Mouse (Mus musculus): ENCODE data around the gene Exoc4. TPM values are rescaled to one million over a fixed set of nuclear protein-coding genes. Genes with fewer than 3 reads are reported as not detected.

Gene Exoc4
- polyA plus RNA-seq, 1 experiment from 2014 or later = 39.2 TPM

DNA sequence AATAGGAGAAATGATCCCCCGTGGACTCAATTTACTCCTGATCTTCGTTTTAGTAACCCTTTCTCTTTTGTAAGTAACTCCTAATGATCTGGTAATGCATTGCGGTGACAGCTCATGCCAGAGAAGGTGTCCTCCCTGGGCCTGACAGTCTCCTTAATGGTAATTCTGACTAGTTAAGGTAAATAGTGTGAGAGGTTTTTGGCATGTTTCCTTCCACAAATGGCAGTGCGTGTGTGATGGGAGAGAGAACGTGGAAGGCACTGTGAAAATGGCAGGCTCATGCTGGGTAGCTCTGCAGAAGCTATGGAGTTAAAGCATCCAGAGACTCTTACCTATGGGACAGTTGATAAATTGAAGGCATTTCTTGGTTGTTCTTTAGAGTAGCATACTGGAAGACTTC, 15.1 kb downstream of the Exoc4 start:
- 91% methylated on average over 5 of the region's 5 CpGs for WGBS
- H3K4me1 ChIP-seq = no peaks in the 10 kb centered on the region
- H3K4me3 ChIP-seq = no peak overlapping the region

DNA sequence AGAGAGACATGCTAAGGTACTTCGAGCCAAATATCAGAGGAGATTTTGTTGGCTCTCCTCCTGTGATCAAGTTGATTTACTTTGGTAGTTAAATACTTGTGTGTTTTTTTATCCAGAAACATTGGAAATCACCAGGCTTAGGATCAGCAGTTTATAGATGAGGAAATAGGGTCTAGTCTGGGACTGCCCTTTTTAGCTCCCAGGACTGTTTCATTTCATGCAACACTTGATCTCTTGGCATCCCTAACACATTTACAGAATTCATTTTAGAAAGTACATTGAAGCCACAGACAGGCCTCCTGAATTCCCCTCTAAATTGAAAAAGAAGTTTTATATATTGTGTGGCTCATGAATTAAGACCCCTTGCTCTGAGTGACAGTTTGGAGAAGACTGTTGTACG, 15.5 kb downstream of the Exoc4 start:
- Histone ChIP-seq H3K4me1 (no peaks in the 10 kb centered on the region), H3K36me3 (replicated peaks) (peaks cover 37% of the 10 kb centered on the region), H3K4me3 (no peak overlapping the region), H3K27ac (no peak overlapping the region), H3K27me3 (ENCODE audit: poor library complexity, severe bottlenecking) (no peaks in the 10 kb centered on the region), H3K9me3 (no peaks in the 10 kb centered on the region)
- WGBS = 96% methylated on average over 2 of the region's 2 CpGs
- no peak for DNase-seq (ENCODE audit: extremely low spot score, low spot score)

More for the DNA sequence above, 15.1 kb downstream of the Exoc4 start:
- peaks cover 33% of the 10 kb centered on the region for H3K36me3 ChIP-seq (replicated peaks)
- no peak for DNase-seq (ENCODE audit: extremely low spot score, low spot score)
- no peaks in the 10 kb centered on the region for H3K9me3 ChIP-seq
- H3K27ac ChIP-seq = no peak overlapping the region
- no peaks in the 10 kb centered on the region for H3K27me3 ChIP-seq (ENCODE audit: poor library complexity, severe bottlenecking)

DNA sequence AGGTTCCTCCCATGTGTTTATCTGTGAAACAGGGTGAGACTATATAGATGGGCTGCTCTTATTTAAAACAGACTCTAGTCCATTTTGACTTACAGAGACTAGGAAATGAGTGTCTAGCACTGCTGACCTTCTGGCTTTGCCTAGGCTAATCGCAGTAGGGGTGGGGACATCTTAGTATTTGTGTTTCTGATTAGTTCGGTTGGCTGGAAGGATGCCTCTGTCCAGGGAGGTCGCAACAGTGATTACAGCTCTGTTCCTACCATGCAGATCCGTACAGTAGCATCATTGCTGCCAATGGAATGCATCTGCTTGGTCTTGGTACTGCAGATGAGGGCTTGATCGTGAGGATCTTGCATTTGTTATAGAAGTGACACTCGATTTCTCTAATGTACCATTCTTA, 18.7 kb downstream of the Exoc4 start:
- peaks cover 49% of the 10 kb centered on the region for H3K36me3 ChIP-seq (replicated peaks)
- no peaks in the 10 kb centered on the region for H3K9me3 ChIP-seq
- no peaks in the 10 kb centered on the region for H3K27me3 ChIP-seq (ENCODE audit: poor library complexity, severe bottlenecking)
- H3K4me3 ChIP-seq = no peak overlapping the region
- no peak overlapping the region for H3K27ac ChIP-seq
- 85% methylated on average over 6 of the region's 6 CpGs for WGBS
- DNase-seq (ENCODE audit: extremely low spot score, low spot score) = no peak
- no peaks in the 10 kb centered on the region for H3K4me1 ChIP-seq

DNA sequence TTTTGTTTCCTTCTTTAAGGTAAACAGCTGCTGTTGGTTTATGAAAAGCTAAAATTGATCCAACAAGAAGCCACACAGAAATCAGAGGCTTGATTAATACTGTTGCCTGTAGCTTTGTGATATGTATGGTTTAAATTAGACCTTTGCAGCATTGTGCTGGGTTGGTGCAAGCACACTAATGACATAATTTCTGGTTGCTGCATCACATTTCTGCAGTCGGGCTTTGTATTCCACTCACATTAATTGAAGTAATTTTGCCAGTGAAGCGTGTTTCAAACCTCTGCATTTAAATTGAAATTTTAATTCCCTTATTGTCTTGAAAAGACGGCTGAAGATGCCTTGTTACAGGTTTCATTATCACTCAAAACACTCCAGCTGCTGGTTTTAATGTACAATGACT, 34.6 kb downstream of the Exoc4 start:
- Histone ChIP-seq H3K4me3 (no peak overlapping the region), H3K4me1 (peaks cover 16% of the 10 kb centered on the region), H3K27ac (no peak overlapping the region), H3K27me3 (ENCODE audit: poor library complexity, severe bottlenecking) (no peaks in the 10 kb centered on the region), H3K9me3 (no peaks in the 10 kb centered on the region), H3K36me3 (replicated peaks) (no peaks in the 10 kb centered on the region)
- 57% methylated on average over 3 of the region's 3 CpGs for WGBS
- DNase-seq (ENCODE audit: extremely low spot score, low spot score) = no peak

DNA sequence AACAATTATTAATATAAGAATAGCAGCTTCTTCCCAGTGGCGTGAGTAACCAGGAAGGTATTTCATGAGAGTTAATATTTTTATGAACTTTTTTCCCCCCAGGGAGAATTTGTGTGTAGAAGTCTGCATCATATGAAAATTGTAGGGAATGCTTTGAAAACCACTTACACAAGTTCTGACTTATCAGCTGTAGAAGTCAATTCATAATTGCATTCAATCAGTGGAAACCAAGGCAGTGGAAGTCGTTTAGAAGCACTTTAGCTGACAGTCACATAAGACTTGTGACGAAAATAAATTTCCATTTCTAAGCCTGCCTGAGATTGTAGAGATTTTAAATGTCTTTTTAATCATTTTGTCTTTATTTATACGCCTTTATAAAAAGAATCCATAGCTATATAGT, 35.1 kb downstream of the Exoc4 start:
- Histone ChIP-seq H3K27me3 (ENCODE audit: poor library complexity, severe bottlenecking) (no peaks in the 10 kb centered on the region), H3K27ac (no peak overlapping the region), H3K4me3 (no peak overlapping the region), H3K36me3 (replicated peaks) (no peaks in the 10 kb centered on the region), H3K9me3 (no peaks in the 10 kb centered on the region), H3K4me1 (peaks cover 16% of the 10 kb centered on the region)
- no peak for DNase-seq (ENCODE audit: extremely low spot score, low spot score)
- WGBS = 86% methylated on average over 4 of the region's 4 CpGs

DNA sequence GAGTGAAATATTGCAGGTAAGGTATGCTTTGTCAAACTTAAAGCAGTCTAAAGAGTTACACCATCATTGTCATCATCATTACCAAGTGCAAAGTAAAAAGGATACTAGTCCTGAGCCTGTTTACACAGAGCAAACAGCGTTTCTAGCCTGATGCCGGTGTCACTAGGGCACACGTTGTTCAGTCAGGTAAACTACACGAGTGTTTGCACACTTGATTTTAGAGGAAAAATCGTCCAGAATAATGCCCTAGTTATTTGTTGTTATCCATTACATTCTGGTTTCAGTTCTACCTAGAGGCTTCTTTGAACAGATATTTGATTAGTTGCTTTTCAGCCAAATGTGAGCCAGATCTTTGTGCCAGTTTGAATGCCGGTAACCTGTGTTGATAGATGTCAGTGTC, 37.5 kb downstream of the Exoc4 start:
- no peak overlapping the region for H3K4me3 ChIP-seq
- H3K27ac ChIP-seq = no peak overlapping the region
- H3K4me1 ChIP-seq = peaks cover 11% of the 10 kb centered on the region
- H3K36me3 ChIP-seq (replicated peaks) = no peaks in the 10 kb centered on the region
- H3K27me3 ChIP-seq (ENCODE audit: poor library complexity, severe bottlenecking) = no peaks in the 10 kb centered on the region
- H3K9me3 ChIP-seq = no peaks in the 10 kb centered on the region
- WGBS = 91% methylated on average over 6 of the region's 6 CpGs
- no peak for DNase-seq (ENCODE audit: extremely low spot score, low spot score)

DNA sequence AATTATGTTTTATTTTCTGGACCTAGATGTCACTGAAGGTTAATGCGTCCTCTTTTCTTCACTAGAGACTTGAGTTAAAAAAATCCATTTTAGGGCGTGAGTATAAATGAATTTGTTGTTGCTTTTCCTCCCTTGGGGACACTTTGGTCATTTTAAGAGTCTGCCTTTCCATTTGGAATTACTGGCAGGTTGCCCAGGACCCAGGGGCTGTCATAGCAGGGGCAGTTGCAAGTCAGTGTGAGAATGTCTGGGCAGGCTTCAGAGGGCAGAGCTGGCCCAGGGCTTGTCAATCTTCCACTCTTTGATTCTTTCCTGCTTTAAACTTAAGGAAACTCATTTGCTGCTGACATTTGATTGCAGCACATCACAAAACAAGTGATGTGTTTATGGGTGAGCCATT, 45.7 kb downstream of the Exoc4 start:
- H3K36me3 ChIP-seq (replicated peaks) = peaks cover 18% of the 10 kb centered on the region
- no peak overlapping the region for H3K4me3 ChIP-seq
- H3K4me1 ChIP-seq = peaks cover 2% of the 10 kb centered on the region; the same call in 1 of the 2 replicates
- no peaks in the 10 kb centered on the region for H3K9me3 ChIP-seq
- no peak overlapping the region for H3K27ac ChIP-seq
- no peak for DNase-seq (ENCODE audit: extremely low spot score, low spot score)
- H3K27me3 ChIP-seq (ENCODE audit: poor library complexity, severe bottlenecking) = no peaks in the 10 kb centered on the region
- WGBS = 76% methylated on average over 2 of the region's 2 CpGs

DNA sequence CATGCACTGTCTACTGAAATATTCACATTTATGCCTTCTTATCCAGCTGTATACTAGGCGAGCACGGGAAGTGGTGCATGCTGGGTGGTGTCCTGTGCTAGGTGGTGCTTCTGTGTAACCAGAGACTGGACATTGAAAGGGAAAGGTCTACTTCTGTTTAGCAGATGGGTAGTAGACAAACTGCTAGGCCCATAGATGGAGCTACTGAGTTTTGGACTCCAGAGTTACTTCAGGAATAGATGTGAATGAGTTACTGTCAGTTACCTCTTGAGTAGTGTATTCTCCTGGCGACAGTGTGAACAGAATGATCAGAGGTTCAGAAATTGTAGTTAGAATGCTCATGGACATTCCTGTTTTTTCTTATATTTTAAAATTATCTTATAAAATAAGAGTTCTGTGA, 48.7 kb downstream of the Exoc4 start:
- no peaks in the 10 kb centered on the region for H3K9me3 ChIP-seq
- peaks cover 2% of the 10 kb centered on the region; the same call in 1 of the 2 replicates for H3K4me1 ChIP-seq
- H3K27me3 ChIP-seq (ENCODE audit: poor library complexity, severe bottlenecking) = no peaks in the 10 kb centered on the region
- no peak overlapping the region for H3K4me3 ChIP-seq
- 86% methylated on average over 3 of the region's 3 CpGs for WGBS
- DNase-seq (ENCODE audit: extremely low spot score, low spot score) = no peak
- H3K27ac ChIP-seq = no peak overlapping the region
- peaks cover 18% of the 10 kb centered on the region for H3K36me3 ChIP-seq (replicated peaks)

DNA sequence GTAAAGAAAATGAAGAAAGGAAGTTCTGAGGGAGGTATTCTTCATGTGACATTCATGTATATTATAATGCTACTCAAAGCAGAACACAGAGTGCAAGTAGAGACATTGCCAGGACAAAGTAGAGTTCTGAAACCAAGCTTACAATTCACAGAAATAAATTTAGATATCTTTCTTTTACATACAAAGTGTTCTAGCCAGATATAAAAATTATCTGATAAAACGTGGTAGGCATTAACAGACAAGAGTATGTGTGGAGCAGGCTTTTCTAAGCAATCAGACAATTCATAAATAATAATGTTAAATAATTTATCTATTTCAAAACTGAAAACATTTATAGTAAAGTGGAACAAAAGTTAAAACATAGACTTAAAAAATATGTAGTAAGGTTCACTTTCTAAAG, 49.9 kb downstream of the Exoc4 start:
- H3K27me3 ChIP-seq (ENCODE audit: poor library complexity, severe bottlenecking) = no peaks in the 10 kb centered on the region
- H3K27ac ChIP-seq = no peak overlapping the region
- H3K4me1 ChIP-seq = peaks cover 2% of the 10 kb centered on the region; the same call in 1 of the 2 replicates
- no peak for DNase-seq (ENCODE audit: extremely low spot score, low spot score)
- H3K9me3 ChIP-seq = no peaks in the 10 kb centered on the region
- WGBS = 88% methylated on average over 1 of the region's 1 CpGs
- peaks cover 18% of the 10 kb centered on the region for H3K36me3 ChIP-seq (replicated peaks)
- H3K4me3 ChIP-seq = no peak overlapping the region

DNA sequence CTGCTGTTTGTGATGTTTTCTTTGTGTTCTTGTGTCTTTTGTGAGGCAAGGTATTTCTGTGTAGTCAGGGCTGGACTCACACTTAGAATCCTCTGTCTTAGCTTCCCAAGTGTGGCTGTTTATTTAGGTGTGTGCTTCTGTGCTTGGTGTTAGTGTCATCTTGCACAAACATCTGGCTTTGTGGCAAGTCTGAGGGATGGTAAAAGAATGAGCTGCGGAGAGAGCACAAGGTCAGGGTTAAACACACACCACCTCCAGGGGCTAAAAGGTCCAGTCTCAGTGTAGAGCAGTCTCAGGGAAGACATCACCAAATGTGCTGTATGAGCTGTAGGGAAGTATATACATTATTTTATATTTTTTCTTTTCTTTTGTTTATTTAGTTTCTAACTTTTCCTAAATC, 57.1 kb downstream of the Exoc4 start:
- H3K4me1 ChIP-seq = peaks cover 8% of the 10 kb centered on the region
- H3K36me3 ChIP-seq (replicated peaks) = peaks cover 4% of the 10 kb centered on the region; the same call in 1 of the 2 replicates
- no peak overlapping the region for H3K4me3 ChIP-seq
- no peak for DNase-seq (ENCODE audit: extremely low spot score, low spot score)
- 57% methylated on average over 1 of the region's 1 CpGs for WGBS
- H3K9me3 ChIP-seq = no peaks in the 10 kb centered on the region
- no peak overlapping the region for H3K27ac ChIP-seq
- H3K27me3 ChIP-seq (ENCODE audit: poor library complexity, severe bottlenecking) = no peaks in the 10 kb centered on the region

DNA sequence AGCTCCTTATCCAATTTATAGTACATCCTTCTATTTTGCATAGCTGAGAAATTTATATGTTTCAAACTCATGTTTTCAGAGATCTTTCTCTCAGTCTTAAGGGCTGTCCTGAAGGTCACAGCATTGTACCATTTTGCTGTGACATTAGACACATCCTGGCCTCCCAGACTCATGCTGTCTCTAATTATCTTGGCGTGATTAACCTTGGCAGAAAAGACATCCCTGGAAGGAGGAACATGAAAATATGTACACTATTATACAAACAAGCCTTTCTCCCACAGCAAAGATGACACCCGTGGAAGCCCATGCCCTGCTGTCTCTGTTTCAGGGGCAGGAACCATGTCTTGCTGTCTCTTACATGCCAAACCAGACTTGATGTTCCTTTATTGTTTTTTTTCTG, 59.8 kb downstream of the Exoc4 start:
- WGBS = 89% methylated on average over 2 of the region's 2 CpGs
- H3K4me3 ChIP-seq = no peak overlapping the region
- 0 out of 2 replicates have a peak, but pooled peaks cover 4% of the 10 kb centered on the region for H3K36me3 ChIP-seq (replicated peaks)
- no peak for DNase-seq (ENCODE audit: extremely low spot score, low spot score)
- no peaks in the 10 kb centered on the region for H3K9me3 ChIP-seq
- H3K27me3 ChIP-seq (ENCODE audit: poor library complexity, severe bottlenecking) = no peaks in the 10 kb centered on the region
- no peak overlapping the region for H3K27ac ChIP-seq
- H3K4me1 ChIP-seq = peaks cover 8% of the 10 kb centered on the region

DNA sequence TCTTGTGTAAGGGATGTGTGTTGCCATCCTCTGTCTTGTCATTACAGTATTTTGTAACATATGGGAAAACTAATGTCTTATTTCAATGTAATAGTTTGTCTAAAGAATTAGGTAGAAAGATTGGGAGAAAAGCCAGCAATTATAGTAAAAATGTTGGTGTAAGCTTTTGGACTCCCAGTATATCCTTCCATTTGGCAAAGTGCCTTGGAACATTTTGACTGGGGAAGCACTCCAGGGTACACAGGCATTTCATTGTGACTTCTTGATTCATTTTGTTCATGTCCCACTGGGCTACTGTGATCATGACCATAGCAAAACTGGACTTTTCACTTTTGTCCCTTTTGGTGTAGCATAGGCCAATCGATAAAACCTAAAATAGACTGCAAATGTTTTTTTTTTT, 61.6 kb downstream of the Exoc4 start:
- DNase-seq (ENCODE audit: extremely low spot score, low spot score) = no peak
- Histone ChIP-seq H3K9me3 (no peaks in the 10 kb centered on the region), H3K4me3 (no peak overlapping the region), H3K27me3 (ENCODE audit: poor library complexity, severe bottlenecking) (no peaks in the 10 kb centered on the region), H3K36me3 (replicated peaks) (0 out of 2 replicates have a peak, but pooled peaks cover 4% of the 10 kb centered on the region), H3K4me1 (peaks cover 6% of the 10 kb centered on the region), H3K27ac (no peak overlapping the region)
- WGBS = 94% methylated on average over 1 of the region's 1 CpGs

DNA sequence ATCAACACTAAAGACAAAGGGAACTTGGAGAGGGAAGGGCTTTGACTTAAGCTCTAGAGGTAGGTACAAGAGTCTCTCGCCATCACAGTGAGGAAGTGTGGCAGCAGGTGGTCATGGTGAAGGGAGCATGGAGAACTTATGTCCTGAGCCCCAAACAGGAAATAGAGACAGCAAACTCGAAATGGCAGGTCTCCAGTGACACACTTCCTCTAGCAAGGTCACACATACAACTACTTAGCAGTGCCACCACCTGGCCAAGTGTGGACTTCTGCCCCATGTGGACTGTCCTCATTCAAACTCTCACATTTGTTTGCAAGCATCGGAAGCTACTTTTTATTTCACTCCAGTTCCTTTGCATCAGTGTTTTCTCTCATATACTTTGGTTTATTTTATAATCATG, 74.0 kb downstream of the Exoc4 start:
- H3K27ac ChIP-seq = no peak overlapping the region
- DNase-seq (ENCODE audit: extremely low spot score, low spot score) = no peak
- H3K36me3 ChIP-seq (replicated peaks) = no peaks in the 10 kb centered on the region
- 84% methylated on average over 3 of the region's 3 CpGs for WGBS
- H3K4me3 ChIP-seq = no peak overlapping the region
- no peaks in the 10 kb centered on the region for H3K9me3 ChIP-seq
- H3K27me3 ChIP-seq (ENCODE audit: poor library complexity, severe bottlenecking) = no peaks in the 10 kb centered on the region
- no peaks in the 10 kb centered on the region for H3K4me1 ChIP-seq

DNA sequence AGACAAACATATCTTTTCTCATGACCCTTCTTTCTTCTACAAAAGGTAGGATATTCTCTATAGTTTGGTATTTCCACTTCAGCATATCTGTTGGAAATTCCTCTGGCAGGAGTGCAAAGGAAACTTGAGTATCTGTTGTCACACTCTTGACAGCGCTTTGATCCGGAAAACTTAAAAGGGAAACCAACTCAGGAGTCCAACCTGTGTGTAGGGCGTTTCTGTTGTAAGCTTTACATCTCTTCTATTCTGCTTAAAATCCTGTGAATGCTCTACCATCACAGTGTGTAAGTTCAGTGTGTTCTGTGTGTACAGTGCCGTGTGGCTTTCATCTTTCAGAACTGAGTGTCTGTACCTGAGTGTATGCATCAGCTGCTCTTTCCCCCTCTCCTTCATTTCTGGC, 74.5 kb downstream of the Exoc4 start:
- Histone ChIP-seq H3K9me3 (no peaks in the 10 kb centered on the region), H3K27ac (no peak overlapping the region), H3K36me3 (replicated peaks) (no peaks in the 10 kb centered on the region), H3K4me3 (no peak overlapping the region), H3K27me3 (ENCODE audit: poor library complexity, severe bottlenecking) (no peaks in the 10 kb centered on the region), H3K4me1 (no peaks in the 10 kb centered on the region)
- DNase-seq (ENCODE audit: extremely low spot score, low spot score) = no peak
- WGBS = 91% methylated on average over 4 of the region's 4 CpGs

Data from forebrain, embryonic 10.5 days (tissue).